21 mouse cellular contexts compared by ENCODE assay signal in genomic region chr16:29192911-29193310, GRCm38 (mm10). TPM values are rescaled to one million over a fixed set of nuclear protein-coding genes. Genes with fewer than 3 reads are reported as not detected.
DNase-seq lines count a peak whose midpoint lies in the region; ATAC-seq lines count a peak whose summit lies in the region.
"Had no signal": no experiment of that assay in that cellular context is flagged by ENCODE, and none has a peak within 500 bp of the region (broad histone marks: within the 10 kb centered on the region; RNA-seq: fewer than 3 reads in every experiment).

No protein-coding gene starts in this region.

- H3K4me2 ChIP-seq in hindbrain, embryonic 14.5 days (replicated peaks): no peak overlapping the region
- H3K4me2 ChIP-seq in hindbrain, embryonic 13.5 days: no peak overlapping the region
- H3K4me2 ChIP-seq: forebrain, embryonic 12.5 days; limb, embryonic 15.5 days; neural tube, embryonic 15.5 days had no signal

- H3K27ac ChIP-seq in hindbrain, embryonic 14.5 days: no peak overlapping the region
- no peak overlapping the region for H3K27ac ChIP-seq in hindbrain, embryonic 13.5 days
- H3K27ac ChIP-seq in heart, embryonic 10.5 days: no peak overlapping the region
- H3K27ac ChIP-seq: forebrain, embryonic 12.5 days; heart, adult 2 months; limb, embryonic 15.5 days; neural tube, embryonic 15.5 days had no signal

- H3K9me3 ChIP-seq in hindbrain, embryonic 14.5 days (ENCODE audit: control insufficient read depth, low read length): no peaks in the 10 kb centered on the region
- no peaks in the 10 kb centered on the region for H3K9me3 ChIP-seq in hindbrain, embryonic 13.5 days
- H3K9me3 ChIP-seq in heart, embryonic 10.5 days: no peaks in the 10 kb centered on the region
- H3K9me3 ChIP-seq: forebrain, embryonic 12.5 days; limb, embryonic 15.5 days; megakaryocyte, embryonic 14.5 days; neural tube, embryonic 15.5 days had no signal

- H3K27me3 ChIP-seq in hindbrain, embryonic 14.5 days (ENCODE audit: control insufficient read depth, insufficient read depth, low read length): no peaks in the 10 kb centered on the region
- no peaks in the 10 kb centered on the region for H3K27me3 ChIP-seq in hindbrain, embryonic 13.5 days
- H3K27me3 ChIP-seq in heart, embryonic 10.5 days (ENCODE audit: insufficient read depth, poor library complexity, severe bottlenecking): no peaks in the 10 kb centered on the region
- H3K27me3 ChIP-seq: forebrain, embryonic 12.5 days; megakaryocyte, embryonic 14.5 days; neural tube, embryonic 15.5 days had no signal

- peak; percentile 40; the same call in 1 of the 2 replicates for ATAC-seq in hindbrain, embryonic 14.5 days (ENCODE audit: low FRiP score)
- no peak for ATAC-seq in hindbrain, embryonic 13.5 days (ENCODE audit: low FRiP score)
- ATAC-seq: liver, postnatal 0 days had no signal

- H3K9ac ChIP-seq in hindbrain, embryonic 14.5 days: no peak overlapping the region
- H3K9ac ChIP-seq in hindbrain, embryonic 13.5 days: no peak overlapping the region
- H3K9ac ChIP-seq: forebrain, embryonic 12.5 days; limb, embryonic 15.5 days; liver, postnatal 0 days; neural tube, embryonic 15.5 days had no signal

- no peak for DNase-seq in hindbrain, embryonic 14.5 days (ENCODE audit: low spot score)
- peak; percentile 88 for DNase-seq in brain, adult 2 months (ENCODE audit: low read depth, low spot score)
- DNase-seq in cerebellum, adult 11-12 months: peak; percentile 69
- DNase-seq in cerebellum, postnatal 25 days: peak; percentile 68 to 81
- no peak for DNase-seq in heart, embryonic 10.5 days (ENCODE audit: low spot score)
- DNase-seq in adrenal gland, adult 18-20 months (ENCODE audit: low spot score in 2 of 2): no peak
- DNase-seq: adrenal gland, adult 2 months; heart, adult 2 months; kidney, adult 8-10 months; kidney, postnatal 36 days; layer of hippocampus, adult 9-11 months; liver, postnatal 0 days; lung, postnatal 14 days; right cerebral cortex, postnatal 25 days; thymus, postnatal 14 days had no signal

- H3K4me3 ChIP-seq in hindbrain, embryonic 14.5 days (replicated peaks; ENCODE audit: low read length): no peak overlapping the region
- no peak overlapping the region for H3K4me3 ChIP-seq in hindbrain, embryonic 13.5 days
- H3K4me3 ChIP-seq in heart, embryonic 10.5 days: no peak overlapping the region
- H3K4me3 ChIP-seq: forebrain, embryonic 12.5 days; heart, adult 2 months; limb, embryonic 15.5 days; megakaryocyte, embryonic 14.5 days; neural tube, embryonic 15.5 days had no signal

- H3K36me3 ChIP-seq in hindbrain, embryonic 14.5 days (replicated peaks; ENCODE audit: control insufficient read depth, insufficient read depth): no peaks in the 10 kb centered on the region
- no peaks in the 10 kb centered on the region for H3K36me3 ChIP-seq in hindbrain, embryonic 13.5 days
- no peaks in the 10 kb centered on the region for H3K36me3 ChIP-seq in heart, embryonic 10.5 days
- H3K36me3 ChIP-seq: forebrain, embryonic 12.5 days; limb, embryonic 15.5 days; neural tube, embryonic 15.5 days had no signal

- H3K4me1 ChIP-seq in hindbrain, embryonic 14.5 days (replicated peaks; ENCODE audit: control insufficient read depth, insufficient read depth, low read length): no peaks in the 10 kb centered on the region; the same call in 1 of the 2 replicates
- peaks cover 18% of the 10 kb centered on the region; the same call in 1 of the 2 replicates for H3K4me1 ChIP-seq in hindbrain, embryonic 13.5 days (replicated peaks)
- peaks cover 8% of the 10 kb centered on the region for H3K4me1 ChIP-seq in heart, embryonic 10.5 days
- H3K4me1 ChIP-seq: limb, embryonic 15.5 days had no signal

- WGBS in hindbrain, embryonic 14.5 days: 30% methylated on average over 5 of the region's 5 CpGs
- 36% methylated on average over 5 of the region's 5 CpGs for WGBS in hindbrain, embryonic 13.5 days
- 29% methylated on average over 5 of the region's 5 CpGs for WGBS in heart, embryonic 10.5 days

RNA-seq across cellular contexts. Expression of gene Hrasls, which starts 16.6 kb away (rescaled TPM):
- 5.5 and 5.6 TPM in 2 replicates for polyA plus RNA-seq in hindbrain, embryonic 14.5 days (2014; fragmentation: Nextera tagmentation; extraction: Ambion mirVana)
- polyA plus RNA-seq in hindbrain, embryonic 13.5 days (2015; fragmentation: Nextera tagmentation; extraction: Ambion mirVana): 2.7 TPM in 2 replicates
- 4.5 and 7.5 TPM in 2 replicates for polyA plus RNA-seq in heart, embryonic 10.5 days (2016; fragmentation: Nextera tagmentation; extraction: Ambion mirVana)
- total RNA-seq in adrenal gland, adult 18-20 months (2021): 1 to 10 TPM; 1.5 to 6.4 TPM
- total RNA-seq: common myeloid progenitor, adult 5-6 weeks had no signal
- polyA plus RNA-seq: liver, postnatal 0 days had no signal

Comparison
In these comparisons a context has a peak if more than half of its experiments do, and no peak if none do; other contexts are left out.
1. DNase-seq: peak in brain, adult 2 months (single experiment), cerebellum, adult 11-12 months (single experiment) and cerebellum, postnatal 25 days (2 of 2); none in hindbrain, embryonic 14.5 days (single experiment), heart, embryonic 10.5 days (single experiment) and adrenal gland, adult 18-20 months (0 of 2).